Mouse (Mus musculus) lung, adult 18-20 months (tissue): ENCODE results near the gene Slc28a3.

Experiments
- DNase-seq, 2 experiments: peaks; one replicate each; pipeline ENCODE4 v3.0.0; 2022; ENCODE audit warnings: mixed read lengths in 2 of 2

Gene Slc28a3

DNA sequence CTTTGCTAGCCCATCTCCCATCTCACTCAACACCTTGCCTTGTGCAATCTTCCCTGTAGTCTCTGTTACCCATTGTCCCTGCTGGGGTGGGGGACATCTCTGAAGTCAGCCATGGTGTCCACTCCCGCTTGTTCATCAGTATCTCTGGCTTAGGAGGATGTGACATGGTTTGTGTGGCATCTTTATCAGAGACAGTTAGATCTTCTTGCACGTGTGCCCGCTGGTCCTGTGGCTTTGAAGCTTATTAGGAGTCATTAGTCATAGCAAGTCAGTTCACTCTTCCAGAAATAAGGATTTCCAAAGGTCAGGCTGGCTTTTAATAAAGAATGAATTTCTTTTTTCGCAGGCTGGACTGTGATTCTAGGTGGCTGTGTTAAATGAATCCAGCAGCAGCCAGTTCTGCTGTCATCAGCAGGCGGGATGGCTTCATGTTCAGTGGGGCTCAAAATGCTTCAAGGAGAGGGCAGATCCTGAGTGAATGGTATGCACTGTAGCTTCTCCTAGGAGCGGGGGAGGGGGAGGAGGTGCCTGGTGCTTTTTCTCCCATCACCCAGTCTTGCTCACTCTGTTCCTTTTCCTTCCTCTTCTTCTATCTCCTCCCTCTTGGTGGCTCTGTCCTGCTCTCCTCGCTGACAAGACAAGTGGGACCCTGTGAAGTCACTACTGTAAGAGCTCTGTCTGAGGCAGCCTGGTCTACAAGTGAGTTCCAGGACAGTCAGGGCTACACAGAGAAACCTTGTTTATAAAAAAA lies 89.9 kb downstream of the Slc28a3 start:
- DNase-seq, result no peak

DNA sequence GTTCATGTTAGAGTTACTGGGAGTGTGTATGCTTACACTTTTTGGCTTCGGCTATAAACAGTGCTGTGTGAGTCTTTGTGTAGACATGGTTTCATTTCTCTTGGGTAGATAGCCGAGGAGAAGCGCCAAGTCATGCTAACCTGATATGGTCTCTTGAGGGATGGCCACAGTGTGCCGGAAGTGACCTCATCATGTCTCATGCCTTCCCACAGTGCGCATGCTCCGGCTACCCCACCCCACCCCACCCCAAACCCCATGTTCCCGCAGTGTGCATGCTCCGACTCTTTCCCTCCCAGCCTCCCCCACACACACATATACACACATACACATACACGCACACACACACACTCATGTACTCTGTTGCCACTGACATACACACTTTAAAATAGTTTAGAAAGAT lies 90.6 kb downstream of the Slc28a3 start:
- no peak for DNase-seq

DNA sequence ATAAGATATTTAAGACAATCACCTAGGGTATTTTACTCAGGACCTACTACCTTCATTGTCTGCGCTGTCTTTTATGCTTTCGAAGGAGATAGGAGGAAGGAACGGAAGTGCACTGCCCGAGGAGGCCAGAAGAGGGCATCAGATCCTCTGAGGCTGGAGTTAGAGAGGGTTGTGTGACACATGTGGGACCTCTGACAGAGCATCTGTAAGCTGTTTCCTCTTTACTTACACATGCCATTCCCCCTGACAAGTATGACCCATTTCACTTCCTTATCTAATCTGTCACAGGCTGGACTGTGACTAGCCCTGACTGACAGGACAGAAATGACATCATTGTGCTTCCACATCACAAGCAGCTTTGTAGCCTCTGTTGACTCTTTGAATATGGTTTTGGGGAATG lies 94.4 kb downstream of the Slc28a3 start:
- no peak for DNase-seq

DNA sequence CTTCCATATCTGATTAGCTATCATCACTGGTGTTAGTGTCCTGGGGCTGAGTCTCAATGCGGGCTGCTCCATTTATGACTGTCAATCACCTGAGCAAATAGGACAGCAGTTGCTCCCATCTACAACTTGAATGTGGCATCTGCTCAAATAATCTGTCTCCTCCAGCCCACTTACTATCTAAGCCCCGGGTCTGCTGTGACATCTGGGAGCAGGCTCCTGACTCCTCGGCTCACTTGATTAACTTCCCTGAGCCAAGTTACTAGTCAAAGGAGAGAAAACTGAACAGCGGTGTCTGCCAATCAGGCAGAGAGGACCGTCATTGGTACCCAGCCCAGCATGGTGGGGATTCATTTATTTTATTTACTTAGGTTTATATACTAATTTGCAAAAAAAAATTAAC lies 95.0 kb downstream of the Slc28a3 start:
- no peak for DNase-seq

DNA sequence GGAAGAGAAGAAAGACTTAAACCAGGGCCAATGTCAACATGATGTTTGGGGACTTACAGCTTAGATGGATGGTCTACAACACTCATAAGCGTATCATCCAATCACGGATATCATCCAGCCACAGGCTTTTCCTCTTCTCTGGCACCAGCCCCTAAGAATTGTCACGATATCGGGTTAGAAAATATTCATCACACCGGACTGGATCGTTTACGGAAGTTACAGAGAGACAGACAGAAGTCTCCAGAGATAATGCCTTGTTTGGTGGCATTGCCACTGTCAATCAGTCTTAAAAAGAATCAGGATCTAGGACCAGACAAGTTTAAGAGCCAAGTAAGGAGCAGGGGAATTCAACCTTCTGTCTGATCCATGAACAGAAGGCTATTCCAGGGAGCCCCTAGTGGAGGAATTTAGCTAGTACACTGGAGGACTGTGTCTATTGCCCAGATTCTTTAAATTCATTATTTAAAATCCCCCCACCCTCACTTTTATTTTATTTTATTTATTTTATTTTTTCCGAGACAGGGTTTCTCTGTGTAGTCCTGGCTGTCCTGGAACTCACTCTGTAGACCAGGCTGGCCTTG lies 96.4 kb downstream of the Slc28a3 start:
- DNase-seq, result no peak

DNA sequence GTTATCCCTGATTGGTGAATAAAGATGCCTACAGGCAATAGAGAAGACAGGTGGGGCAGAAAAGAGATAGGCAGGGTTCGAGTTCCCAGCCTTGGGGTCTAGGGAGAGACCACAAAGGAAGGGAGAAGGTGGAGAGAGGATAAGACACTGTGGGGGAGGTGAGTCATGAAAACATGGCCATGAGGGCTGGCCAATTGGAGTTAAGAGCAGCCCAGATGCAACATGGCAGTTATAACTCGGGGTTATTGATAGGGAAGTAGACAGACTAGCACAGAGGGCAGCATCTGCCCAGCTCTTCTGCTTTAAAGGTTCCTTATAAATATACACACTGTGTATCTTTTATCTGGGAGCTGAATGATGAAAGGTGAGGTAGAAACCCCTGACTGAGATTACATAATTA lies 98.8 kb downstream of the Slc28a3 start:
- DNase-seq, result no peak

DNA sequence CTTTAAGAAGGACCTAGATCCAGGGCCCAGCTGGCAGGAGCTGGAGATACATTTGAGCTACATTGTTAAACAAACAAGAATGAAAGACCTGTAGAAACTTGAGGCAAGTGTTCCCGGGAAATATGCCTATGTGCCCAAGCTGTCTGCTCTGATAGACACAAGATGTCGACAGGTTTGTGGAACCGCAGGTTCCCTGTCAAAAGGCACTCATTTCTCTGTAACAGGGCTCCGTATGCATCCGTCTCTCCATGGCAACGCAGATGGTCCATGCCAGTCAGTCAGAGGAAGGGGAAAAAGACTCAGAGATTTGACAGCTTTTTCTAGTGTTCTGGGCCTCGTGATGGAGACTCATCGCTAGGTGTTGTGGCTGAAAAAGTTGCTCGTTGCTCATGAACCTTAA lies 99.4 kb downstream of the Slc28a3 start:
- DNase-seq, result no peak

DNA sequence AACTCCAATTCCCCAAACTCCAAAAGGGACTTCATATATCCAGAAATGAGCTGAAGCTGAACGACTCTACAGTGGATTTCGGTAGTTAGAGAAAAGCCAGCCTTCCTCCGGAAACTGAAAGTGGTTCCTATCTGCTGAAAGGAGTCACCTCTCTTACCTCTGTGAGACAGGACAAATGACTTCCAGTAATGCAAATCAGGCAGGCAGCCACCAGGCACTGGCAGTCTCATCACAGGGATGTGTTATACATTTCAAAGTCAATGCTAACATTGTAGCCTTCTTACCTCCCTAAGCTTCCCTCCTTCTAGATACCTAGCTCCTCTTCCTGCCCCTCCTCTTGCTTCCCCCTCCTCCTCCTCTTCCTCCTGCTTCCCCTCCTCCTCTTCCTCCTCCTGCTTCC lies 101.4 kb downstream of the Slc28a3 start:
- no peak for DNase-seq

DNA sequence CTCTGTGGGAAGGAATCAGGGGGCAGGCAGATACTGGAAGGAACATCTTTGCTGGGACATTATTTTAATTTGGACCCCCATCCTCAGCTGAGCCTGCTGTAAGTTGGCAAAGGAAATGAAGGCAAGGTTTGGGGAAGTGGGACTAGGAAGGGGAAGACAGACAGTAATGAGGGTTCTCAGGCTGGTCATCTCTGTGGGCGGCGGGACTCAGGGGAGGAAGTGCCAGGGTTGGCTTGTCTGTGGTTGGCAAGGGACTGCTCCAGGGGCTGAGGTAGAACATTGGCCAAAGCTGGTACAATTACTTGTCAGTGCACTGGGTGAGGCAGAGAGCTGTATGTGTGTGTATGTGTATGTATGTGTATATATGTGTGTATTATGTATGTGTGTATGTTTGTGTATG lies 107.1 kb downstream of the Slc28a3 start:
- peak; percentile 40 to 46 for DNase-seq

DNA sequence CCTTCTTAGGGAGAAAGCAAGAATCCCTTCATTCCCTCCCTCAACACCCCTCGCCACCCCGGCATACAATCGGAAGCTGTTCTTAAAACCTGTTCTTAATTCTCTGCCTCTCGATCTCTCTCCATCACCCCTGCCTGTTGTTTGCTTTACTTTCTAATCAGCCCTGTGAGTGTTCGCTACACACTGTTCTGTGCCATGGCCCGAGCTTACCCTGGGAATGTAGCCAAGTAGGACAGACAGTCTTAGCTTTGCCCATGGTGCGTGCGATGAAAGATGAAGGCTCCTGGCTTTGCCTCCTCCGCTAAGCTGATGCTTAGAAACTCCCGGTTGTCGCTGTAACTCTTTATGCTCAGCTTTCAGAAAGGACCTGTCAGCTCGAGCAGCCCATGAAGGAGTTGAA lies 112.9 kb downstream of the Slc28a3 start:
- no peak for DNase-seq
